Mouse (Mus musculus) induced T-regulatory cell, adult 2 months (primary cell): ENCODE results near the gene Vmn2r12.
"Not testable (repeated sequence)": the region's sequence is repeated elsewhere in the genome, so short reads cannot be mapped to it uniquely, and the experiment has no call there.

Experiments used
- DNase-seq: peaks from one replicate; pipeline ENCODE4 v3.0.0-alpha.2; 2012; ENCODE audit warnings: low read depth

Gene Vmn2r12

DNA sequence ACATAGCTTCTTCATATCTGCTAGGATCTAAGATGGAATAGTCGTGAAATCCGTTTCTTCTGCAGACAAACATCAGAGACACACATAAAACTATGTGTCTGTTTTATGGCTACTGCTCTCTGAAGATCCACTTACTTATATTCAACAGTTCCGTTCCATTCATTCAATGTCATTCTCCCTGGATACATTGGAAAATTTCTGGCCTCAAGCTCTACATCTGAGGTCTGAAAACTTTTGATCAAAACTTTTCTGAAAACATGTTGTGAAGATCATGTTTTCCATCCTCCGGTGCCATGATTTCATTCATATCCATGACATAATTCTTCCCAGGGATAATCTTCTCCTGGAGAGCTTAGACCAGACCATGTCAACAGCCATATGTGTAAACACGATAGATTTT is at the start of gene Vmn2r12:
Gene Vmn2r12, minus strand, starts transcription at position 101 of the 400 bp plus-strand sequence.
- not testable (repeated sequence) for DNase-seq

DNA sequence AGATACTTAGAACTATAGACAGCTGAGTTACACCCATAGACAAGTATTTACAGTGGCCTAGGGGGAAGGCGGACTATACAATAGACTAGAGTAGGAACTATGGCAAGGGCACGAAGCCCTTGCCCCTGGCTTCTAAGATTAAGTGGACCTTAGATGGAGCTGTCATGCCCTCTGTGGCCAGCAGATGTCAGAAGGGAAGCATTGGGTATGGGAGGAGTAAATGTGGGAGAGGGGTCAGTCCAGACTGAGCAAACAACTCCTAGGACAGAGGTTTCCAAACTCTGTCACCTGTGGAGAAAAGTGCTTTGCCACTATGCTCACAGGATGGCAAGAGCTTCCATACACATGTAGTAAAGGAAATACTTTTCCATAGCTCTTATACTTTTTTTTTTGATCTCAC is 41.8 kb upstream of the Vmn2r12 start:
- DNase-seq = no peak

GRCm38 (mm10) chr5:109136731-109137130 is 39.0 kb upstream of the Vmn2r12 start:
- DNase-seq = no peak

- DNase-seq = not testable (repeated sequence)
These were observed 1.3 kb downstream of the Vmn2r12 start for GRCm38 (mm10) chr5:109096482-109096881.

DNA sequence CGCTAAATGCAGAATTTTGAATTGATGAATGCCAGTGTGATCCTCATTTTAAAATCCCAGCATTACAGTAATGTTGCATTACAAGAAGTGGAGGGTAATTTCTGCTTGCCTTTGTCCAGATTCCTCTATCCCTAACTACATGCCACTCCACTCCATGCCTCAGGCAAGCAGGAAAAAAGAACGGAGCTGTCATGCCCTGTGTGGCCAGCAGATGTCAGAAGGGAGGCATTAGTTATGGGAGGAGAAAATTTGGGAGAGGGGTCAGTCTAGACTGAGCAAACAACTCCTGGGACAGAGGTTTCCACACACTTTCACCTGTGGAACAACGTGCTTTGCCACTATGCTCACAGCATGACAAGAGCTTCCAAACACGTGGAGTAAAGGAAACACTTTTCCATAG is 25.7 kb downstream of the Vmn2r12 start:
- not testable (repeated sequence) for DNase-seq

DNA sequence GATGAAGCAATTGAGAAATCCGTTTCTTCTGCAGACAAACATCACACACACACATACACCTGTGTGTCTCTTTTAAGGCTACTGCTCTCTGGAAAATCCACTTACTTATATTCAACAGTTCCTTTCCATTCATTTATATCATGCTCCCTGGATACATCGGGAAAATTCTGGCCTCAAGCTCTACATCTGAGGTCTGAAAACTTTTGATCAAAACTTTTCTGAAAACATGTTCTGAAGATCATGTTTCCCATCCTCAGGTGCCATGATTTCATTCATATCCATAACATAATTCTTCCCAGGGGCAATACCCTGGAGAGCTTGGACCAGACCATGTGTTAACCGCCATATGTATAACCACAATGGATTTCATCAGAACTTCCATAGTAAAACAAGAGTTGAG is 38.3 kb downstream of the Vmn2r12 start, which contains the start of gene Vmn2r11:
Gene Vmn2r11, minus strand, starts transcription at position 101 of the 400 bp plus-strand sequence.
- DNase-seq = not testable (repeated sequence)

DNA sequence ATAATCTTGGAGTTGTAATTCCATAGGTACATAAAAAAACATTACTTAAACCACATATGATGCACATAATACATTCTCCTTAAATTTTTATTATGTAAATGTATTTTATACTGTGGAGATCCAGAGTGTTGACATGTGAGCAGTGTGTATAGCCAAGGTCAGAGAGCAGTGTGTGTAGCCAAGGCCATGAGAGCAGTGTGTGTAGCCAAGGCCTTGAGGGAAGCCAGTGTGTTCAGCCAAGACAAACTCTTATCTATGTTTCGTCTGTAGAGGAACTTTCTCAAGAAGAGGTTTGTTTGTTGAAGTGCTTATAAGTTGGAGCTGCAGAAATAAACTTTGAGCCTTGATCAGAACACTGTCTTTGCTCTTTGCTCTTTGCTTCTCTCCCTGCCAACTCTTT is 42.5 kb downstream of the Vmn2r12 start:
- no peak for DNase-seq
